Mouse (Mus musculus): ENCODE results near the gene Wipi1. TPM values are rescaled to one million over a fixed set of nuclear protein-coding genes. Genes with fewer than 3 reads are reported as not detected.

Wipi1 gene
- polyA plus RNA-seq, 1 experiment from 2014 or later, result 12.4 TPM

Other genes with a start within 250 kb of the Wipi1 start
- gene Gna13, start 249.1 kb downstream of the Wipi1 start, polyA plus RNA-seq (2014; fragmentation: Nextera tagmentation; extraction: Ambion mirVana), result 19.4 and 20.4 TPM in 2 replicates
- not detected in 2 replicates for gene 9930022D16Rik, start 198.1 kb downstream of the Wipi1 start, polyA plus RNA-seq (2014; fragmentation: Nextera tagmentation; extraction: Ambion mirVana)
- gene Amz2, start 186.0 kb downstream of the Wipi1 start, polyA plus RNA-seq (2014; fragmentation: Nextera tagmentation; extraction: Ambion mirVana), result 46.8 and 49.0 TPM in 2 replicates
- 2.9 and 4.7 TPM in 2 replicates for gene Arsg, start 138.6 kb downstream of the Wipi1 start, polyA plus RNA-seq (2014; fragmentation: Nextera tagmentation; extraction: Ambion mirVana)
- gene Slc16a6, start 138.4 kb downstream of the Wipi1 start, polyA plus RNA-seq (2014; fragmentation: Nextera tagmentation; extraction: Ambion mirVana), result 3.6 TPM in 2 replicates
- gene Prkar1a, start 37.4 kb upstream of the Wipi1 start, polyA plus RNA-seq (2014; fragmentation: Nextera tagmentation; extraction: Ambion mirVana), result 435 and 478 TPM in 2 replicates
- 1.9 and 2.7 TPM in 2 replicates for gene Fam20a, start 110.3 kb upstream of the Wipi1 start, polyA plus RNA-seq (2014; fragmentation: Nextera tagmentation; extraction: Ambion mirVana)
- not detected in 2 replicates for gene 1700012B07Rik, start 216.1 kb upstream of the Wipi1 start, polyA plus RNA-seq (2014; fragmentation: Nextera tagmentation; extraction: Ambion mirVana)

All from midbrain, embryonic 11.5 days (tissue).